Mouse (Mus musculus) midbrain, embryonic 14.5 days (tissue): Measurements from ENCODE around the gene Med16. TPM values are rescaled to one million over a fixed set of nuclear protein-coding genes. Genes with fewer than 3 reads are reported as not detected.

ENCODE experiments used
- ATAC-seq: fragments of 200-750 bp; cut with Nextera tagmentation; 2 replicates; pipeline ENCODE4 v1.8.0; 2017; ENCODE audit warnings: moderate number of reproducible peaks, moderate library complexity; ENCODE audit not compliant: low FRiP score, low TSS enrichment
- DNase-seq: peaks from one replicate; pipeline ENCODE4 v3.0.0-alpha.2; 2015
- H3K27ac ChIP-seq: fragments of 300-500 bp; sonication (generic); replicated peaks from 2 replicates; pipeline ENCODE4 v1.5.1; 2014; ENCODE audit warnings: mild to moderate bottlenecking, low read depth, low read length, moderate library complexity
- H3K27me3 ChIP-seq: fragments of 300-500 bp; sonication (generic); 2 replicates; pipeline ENCODE4 v1.6.1; 2014; ENCODE audit warnings: low read length, control low read depth, mixed read lengths; ENCODE audit not compliant: control insufficient read depth, insufficient read depth
- H3K36me3 ChIP-seq: fragments of 300-500 bp; sonication (generic); 2 replicates; pipeline ENCODE4 v1.6.1; 2014; ENCODE audit warnings: low read length, control low read depth; ENCODE audit not compliant: control insufficient read depth, insufficient read depth
- H3K4me1 ChIP-seq: fragments of 300-500 bp; sonication (generic); 2 replicates; pipeline ENCODE4 v1.6.1; 2014; ENCODE audit warnings: mild to moderate bottlenecking, antibody characterized with exemption, low read length, control low read depth; ENCODE audit not compliant: control insufficient read depth, insufficient read depth
- H3K4me2 ChIP-seq: fragments of 300-500 bp; sonication (generic); 2 replicates; pipeline ENCODE4 v1.6.1; 2014; ENCODE audit warnings: mild to moderate bottlenecking, low read length, moderate library complexity
- H3K4me3 ChIP-seq: fragments of 300-500 bp; sonication (generic); replicated peaks from 2 replicates; pipeline ENCODE4 v1.5.1; 2014; ENCODE audit warnings: low read depth, low read length
- H3K9ac ChIP-seq: fragments of 300-500 bp; sonication (generic); replicated peaks from 2 replicates; pipeline ENCODE4 v1.6.1; 2014; ENCODE audit warnings: mild to moderate bottlenecking, low read length, moderate library complexity
- H3K9me3 ChIP-seq: fragments of 300-500 bp; sonication (generic); 2 replicates; pipeline ENCODE4 v1.6.1; 2016; ENCODE audit warnings: low read length, control low read depth, mixed read lengths; ENCODE audit not compliant: control insufficient read depth
- WGBS: fragments of 180-500 bp; shearing (Covaris S2); extraction: QIAGEN DNeasy Blood & Tissue Kit; methylation state at CpG from one replicate; pipeline ENCODE4 v1.1.7; 2014; 5-methylcytosine and 5-hydroxymethylcytosine counted together
- polyA plus RNA-seq: library from polyadenylated mRNA; unstranded; fragments of >200 nt; fragmentation: Nextera tagmentation; extraction: Ambion mirVana; gene quantifications from 2 replicates; pipeline ENCODE4 v1.2.1, GENCODE M21; 2014

The Med16 gene
- polyA plus RNA-seq, 1 experiment from 2014 or later = 57.2 TPM

GRCm38 (mm10) chr10:79914948-79915596, 6.3 kb upstream of the Med16 start:
- Histone ChIP-seq H3K4me1 (peaks cover 22% of the 10 kb centered on the region), H3K4me2 (peak overlapping the region; percentile 93), H3K27ac (no peak overlapping the region), H3K27me3 (peaks cover 26% of the 10 kb centered on the region), H3K9me3 (no peaks in the 10 kb centered on the region), H3K4me3 (no peak overlapping the region), H3K9ac (peak overlapping the region; percentile 16; the same call in 1 of the 2 replicates), H3K36me3 (peaks cover 21% of the 10 kb centered on the region)
- ATAC-seq (no peak), DNase-seq (no peak)
- WGBS = 76% methylated on average over 7 of the region's 7 CpGs

- no peaks in the 10 kb centered on the region for H3K9me3 ChIP-seq
- no peak overlapping the region for H3K4me3 ChIP-seq
- H3K27me3 ChIP-seq = peaks cover 19% of the 10 kb centered on the region
- H3K36me3 ChIP-seq = peaks cover 21% of the 10 kb centered on the region
- H3K4me2 ChIP-seq = peak overlapping the region; percentile 6
- H3K27ac ChIP-seq = peak overlapping the region; percentile 1; the same call in 1 of the 2 replicates
- ATAC-seq (no peak), DNase-seq (peak; percentile 47)
- 67% methylated on average over 10 of the region's 11 CpGs for WGBS
- H3K4me1 ChIP-seq = peaks cover 25% of the 10 kb centered on the region
- H3K9ac ChIP-seq = peak overlapping the region; percentile 16; the same call in 1 of the 2 replicates
These were observed 5.6 kb upstream of the Med16 start for GRCm38 (mm10) chr10:79914131-79914947.

- ATAC-seq (no peak), DNase-seq (no peak)
- Histone ChIP-seq H3K36me3 (peaks cover 21% of the 10 kb centered on the region), H3K27ac (no peak overlapping the region), H3K4me2 (no peak overlapping the region), H3K4me1 (peaks cover 25% of the 10 kb centered on the region), H3K4me3 (no peak overlapping the region), H3K27me3 (no peaks in the 10 kb centered on the region), H3K9ac (no peak overlapping the region), H3K9me3 (no peaks in the 10 kb centered on the region)
- 65% methylated on average over 20 of the region's 20 CpGs for WGBS
These were observed 3.7 kb upstream of the Med16 start for GRCm38 (mm10) chr10:79912412-79912811.

GRCm38 (mm10) chr10:79910556-79910955, 1.8 kb upstream of the Med16 start, which contains the start of gene Gm26602:
Gm26602 (plus strand) TSS chr10:79910856.
- H3K9ac ChIP-seq = peak within 1 kb of the TSS; percentile 82; the same call in 1 of the 2 replicates
- 96% methylated on average over 4 of the region's 4 CpGs for WGBS
- H3K4me2 ChIP-seq = no peak within 1 kb of the TSS; the same call in 1 of the 2 replicates
- peaks cover 35% of the 10 kb centered on the region for H3K36me3 ChIP-seq
- 0 out of 2 replicates have a peak within 1 kb of the TSS, but pooled peaks have one; percentile 58 for H3K4me3 ChIP-seq
- peaks cover 19% of the 10 kb centered on the region for H3K4me1 ChIP-seq
- H3K27me3 ChIP-seq = no peaks in the 10 kb centered on the region
- no peaks in the 10 kb centered on the region for H3K9me3 ChIP-seq
- ATAC-seq (no peak), DNase-seq (no peak)
- H3K27ac ChIP-seq = peak within 1 kb of the TSS; percentile 97

DNA sequence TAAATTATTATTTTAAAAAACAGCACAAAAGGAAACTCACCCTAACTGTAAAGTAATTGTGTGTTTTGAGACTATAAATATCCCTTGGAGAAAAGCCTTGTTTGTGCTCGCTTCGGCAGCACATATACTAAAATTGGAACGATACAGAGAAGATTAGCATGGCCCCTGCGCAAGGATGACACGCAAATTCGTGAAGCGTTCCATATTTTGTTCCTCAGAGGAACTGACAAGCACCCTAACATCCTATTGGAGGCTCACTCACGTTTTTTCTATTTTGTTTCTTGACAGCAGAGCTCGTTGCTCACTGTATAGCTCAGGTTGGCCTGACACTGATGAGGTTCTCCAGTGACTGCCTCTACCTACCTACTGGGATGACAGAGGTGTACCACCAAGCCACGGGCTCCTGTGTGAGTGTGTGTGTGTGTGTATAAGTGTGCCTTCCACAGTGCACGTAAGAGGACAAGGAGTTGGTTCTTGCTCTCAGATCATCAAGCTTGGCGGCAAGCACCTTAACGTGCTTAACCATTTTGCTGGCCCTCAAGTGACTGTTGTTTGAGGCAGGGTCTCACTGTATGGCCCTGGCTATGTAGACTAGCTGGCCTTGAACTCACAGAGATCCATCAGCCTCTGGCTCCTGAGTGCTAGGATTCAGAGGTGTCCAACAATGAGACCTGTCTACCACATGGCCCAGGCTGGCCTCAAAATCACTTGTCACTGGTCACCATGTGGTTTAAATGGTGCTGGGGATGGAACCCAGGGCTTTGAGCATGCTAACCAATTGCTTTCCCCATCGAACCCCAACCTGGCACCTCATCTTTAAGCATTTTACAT, 584 bp upstream of the Med16 start:
- peak overlapping the region; percentile 82 for H3K9ac ChIP-seq
- ATAC-seq = peak; percentile 66
- peak overlapping the region; percentile 53 for H3K4me2 ChIP-seq
- peak overlapping the region; percentile 58 for H3K4me3 ChIP-seq
- WGBS = 23% methylated on average over 14 of the region's 14 CpGs
- H3K27me3 ChIP-seq = no peaks in the 10 kb centered on the region
- no peaks in the 10 kb centered on the region for H3K9me3 ChIP-seq
- peak overlapping the region; percentile 97 for H3K27ac ChIP-seq
- H3K4me1 ChIP-seq = peaks cover 9% of the 10 kb centered on the region
- no peak for DNase-seq
- peaks cover 45% of the 10 kb centered on the region for H3K36me3 ChIP-seq

- Histone ChIP-seq H3K36me3 (peaks cover 59% of the 10 kb centered on the region), H3K9me3 (no peaks in the 10 kb centered on the region), H3K4me2 (no peak overlapping the region), H3K27me3 (no peaks in the 10 kb centered on the region), H3K4me1 (peaks cover 3% of the 10 kb centered on the region; the same call in 1 of the 2 replicates), H3K27ac (no peak overlapping the region), H3K9ac (no peak overlapping the region), H3K4me3 (no peak overlapping the region)
- DNase-seq = no peak
- ATAC-seq = no peak
- WGBS = 90% methylated on average over 10 of the region's 10 CpGs
These were observed 1.3 kb downstream of the Med16 start for GRCm38 (mm10) chr10:79907415-79907814.

GRCm38 (mm10) chr10:79906712-79907111, 2.0 kb downstream of the Med16 start:
- H3K36me3 ChIP-seq = peaks cover 57% of the 10 kb centered on the region
- H3K27ac ChIP-seq = no peak overlapping the region
- no peak overlapping the region for H3K9ac ChIP-seq
- ATAC-seq (no peak), DNase-seq (no peak)
- no peak overlapping the region for H3K4me3 ChIP-seq
- H3K4me1 ChIP-seq = peaks cover 3% of the 10 kb centered on the region; the same call in 1 of the 2 replicates
- WGBS = 94% methylated on average over 9 of the region's 9 CpGs
- H3K27me3 ChIP-seq = no peaks in the 10 kb centered on the region
- H3K4me2 ChIP-seq = no peak overlapping the region
- H3K9me3 ChIP-seq = no peaks in the 10 kb centered on the region

GRCm38 (mm10) chr10:79900951-79901410, 7.7 kb downstream of the Med16 start:
- Histone ChIP-seq H3K27ac (peak overlapping the region; percentile 57), H3K4me2 (no peak overlapping the region), H3K4me3 (no peak overlapping the region), H3K27me3 (no peaks in the 10 kb centered on the region), H3K9me3 (no peaks in the 10 kb centered on the region), H3K9ac (no peak overlapping the region), H3K4me1 (0 out of 2 replicates have a peak, but pooled peaks cover 9% of the 10 kb centered on the region), H3K36me3 (peaks cover 64% of the 10 kb centered on the region)
- DNase-seq (peak; percentile 75), ATAC-seq (peak; percentile 48)
- WGBS = 10% methylated on average over 2 of the region's 2 CpGs
